Mouse (Mus musculus) frontal cortex, postnatal 25 days (tissue): ENCODE results near the gene Endod1.
A peak's percentile ranks its signal among the peaks of the same experiment; 100 is the strongest.
"Not testable (repeated sequence)": the region's sequence is repeated elsewhere in the genome, so short reads cannot be mapped to it uniquely, and the experiment has no call there.

Experiments
- DNase-seq, 2 experiments: peaks; one replicate each; pipeline ENCODE4 v3.0.0; 2022; ENCODE audit warnings: low spot score in 2 of 2

Gene Endod1

DNA sequence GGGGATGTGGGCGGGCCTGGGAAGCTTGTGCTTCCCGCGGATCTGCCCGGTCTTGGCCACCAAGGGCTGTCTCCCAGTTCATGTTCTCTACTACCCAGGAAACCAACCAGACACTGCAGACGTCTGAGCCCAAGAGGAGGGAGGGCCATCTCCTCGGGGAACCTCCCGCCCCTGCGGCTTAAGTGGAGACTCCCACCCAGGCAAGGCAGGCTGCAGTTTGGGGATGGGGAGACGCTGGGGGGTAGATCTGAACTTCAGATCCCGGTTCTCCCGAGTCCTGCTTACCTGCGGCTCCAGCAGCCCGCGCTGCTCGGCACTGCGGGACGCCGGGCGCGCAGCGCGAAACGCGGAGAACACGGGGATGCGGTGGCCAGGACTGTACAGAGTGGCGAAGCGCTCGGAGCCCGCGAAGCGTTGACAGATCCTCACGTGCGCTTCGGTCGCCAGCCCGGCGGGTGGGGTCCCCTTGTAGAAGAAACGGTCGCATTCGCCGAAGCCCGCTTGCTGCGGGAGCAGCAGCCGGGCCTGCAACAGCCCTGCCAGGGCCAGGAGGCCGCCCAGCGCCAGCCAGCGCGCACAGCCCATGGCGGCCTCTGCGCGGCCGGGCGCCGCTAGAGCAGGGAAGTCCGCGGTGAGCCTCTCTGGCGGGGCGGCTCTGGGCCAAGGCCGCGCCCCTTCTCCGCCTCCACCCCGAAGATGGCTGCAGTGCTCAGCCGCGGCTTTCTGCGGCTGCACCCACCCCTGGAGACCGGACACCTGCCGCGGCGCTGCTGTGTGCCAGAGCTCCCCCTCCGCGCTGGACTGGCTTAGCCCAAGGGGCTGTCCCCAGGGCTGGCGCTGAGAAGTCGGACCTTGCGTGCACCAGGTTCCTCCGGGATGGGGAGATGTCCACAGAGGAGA lies 671 bp downstream of the Endod1 start:
- DNase-seq = peak; percentile 63 to 76

GRCm38 (mm10) chr9:14379769-14380385 lies 1.4 kb downstream of the Endod1 start:
- no peak for DNase-seq

GRCm38 (mm10) chr9:14378151-14378550 lies 3.2 kb downstream of the Endod1 start:
- DNase-seq = no peak

- no peak for DNase-seq
Measured at GRCm38 (mm10) chr9:14376149-14376548, 5.2 kb downstream of the Endod1 start.

DNA sequence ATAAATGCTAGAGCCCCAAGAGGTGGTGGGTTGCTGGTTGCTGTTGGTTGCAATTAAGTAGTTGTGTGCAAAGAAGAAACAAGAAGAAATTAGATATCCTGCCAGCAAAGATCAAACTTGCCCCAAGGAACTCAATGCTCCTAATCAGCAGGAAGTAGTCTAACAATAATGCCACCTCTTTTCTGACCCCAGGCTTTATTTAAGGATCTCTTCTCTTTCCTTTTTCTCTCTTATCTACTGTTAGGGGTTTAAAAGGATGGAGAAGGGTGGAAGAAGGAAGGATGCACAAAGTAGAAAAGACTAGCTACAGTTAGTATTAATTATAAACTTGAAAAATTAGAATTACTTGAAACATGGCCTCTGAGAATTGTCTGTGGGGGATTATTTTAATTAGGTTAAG lies 8.9 kb downstream of the Endod1 start:
- DNase-seq = no peak

GRCm38 (mm10) chr9:14369271-14369670 lies 12.0 kb downstream of the Endod1 start:
- DNase-seq = no peak

- no peak for DNase-seq
Measured at GRCm38 (mm10) chr9:14367850-14368249, 13.5 kb downstream of the Endod1 start.

- no peak for DNase-seq
Measured at GRCm38 (mm10) chr9:14365481-14366125, 15.7 kb downstream of the Endod1 start.

- no peak for DNase-seq
Measured at GRCm38 (mm10) chr9:14364719-14365118, 16.6 kb downstream of the Endod1 start.

DNA sequence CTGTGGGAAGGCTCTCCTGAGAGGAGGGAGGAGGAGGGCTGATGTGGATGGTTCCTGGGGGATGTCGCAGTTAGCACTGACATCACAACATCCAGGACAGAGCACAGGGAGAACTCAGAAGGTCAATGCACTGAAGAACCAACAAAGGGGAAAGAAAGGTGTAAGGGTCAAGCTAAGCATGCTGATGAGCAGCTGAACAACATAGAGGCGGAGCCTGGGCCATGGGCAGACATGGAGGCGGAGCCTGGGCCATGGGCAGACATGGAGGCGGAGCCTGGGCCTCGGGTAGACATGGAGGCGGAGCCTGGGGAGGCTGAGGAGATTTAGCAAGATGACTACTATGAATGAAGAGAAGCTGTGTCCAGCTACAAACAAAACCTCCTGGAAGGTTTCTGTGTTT lies 17.8 kb downstream of the Endod1 start:
- no peak for DNase-seq

- DNase-seq = no peak
Measured at GRCm38 (mm10) chr9:14362068-14362768, 19.1 kb downstream of the Endod1 start.

DNA sequence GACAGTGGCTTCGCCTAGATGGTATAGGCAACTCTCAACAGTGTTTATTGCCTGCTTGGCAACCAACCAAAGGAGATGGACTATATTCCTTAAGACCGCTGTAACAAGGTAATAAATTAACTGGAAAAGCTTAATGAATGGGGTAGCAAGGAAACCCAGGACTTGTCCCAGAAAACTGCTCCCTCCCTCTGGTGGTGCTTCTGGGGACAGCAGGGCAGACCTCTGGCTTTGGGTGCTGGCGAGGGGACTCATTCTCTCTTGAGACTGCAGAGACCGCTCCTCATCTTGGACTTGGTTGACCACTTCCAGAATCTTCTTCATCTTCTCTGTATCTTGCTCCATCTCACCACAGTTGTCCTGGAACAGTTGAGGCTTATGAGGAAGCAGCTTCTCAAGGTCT lies 24.3 kb downstream of the Endod1 start:
- DNase-seq = no peak

DNA sequence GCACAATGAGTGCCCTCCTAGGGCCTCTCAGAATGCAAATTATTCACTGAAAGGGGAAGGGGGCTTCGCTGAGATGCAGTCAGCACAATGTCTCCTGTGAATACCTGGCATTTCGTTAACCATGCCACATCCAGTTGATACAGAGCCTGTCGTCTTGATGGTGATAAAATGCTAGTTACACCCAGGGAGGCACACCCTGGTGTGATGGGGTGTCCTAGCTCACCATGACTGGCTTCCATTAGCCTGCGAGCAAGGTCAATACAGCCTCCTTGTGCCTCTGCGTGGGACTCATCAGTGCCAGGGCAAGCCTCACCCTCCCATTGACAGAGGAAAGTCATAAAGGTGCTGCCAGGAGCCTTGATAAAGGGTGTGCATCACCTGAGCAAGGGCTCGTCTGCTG lies 26.5 kb downstream of the Endod1 start:
- no peak for DNase-seq

- DNase-seq = no peak
Measured at GRCm38 (mm10) chr9:14352337-14352736, 29.0 kb downstream of the Endod1 start.

GRCm38 (mm10) chr9:14350787-14351186 lies 30.5 kb downstream of the Endod1 start:
- DNase-seq = no peak

DNA sequence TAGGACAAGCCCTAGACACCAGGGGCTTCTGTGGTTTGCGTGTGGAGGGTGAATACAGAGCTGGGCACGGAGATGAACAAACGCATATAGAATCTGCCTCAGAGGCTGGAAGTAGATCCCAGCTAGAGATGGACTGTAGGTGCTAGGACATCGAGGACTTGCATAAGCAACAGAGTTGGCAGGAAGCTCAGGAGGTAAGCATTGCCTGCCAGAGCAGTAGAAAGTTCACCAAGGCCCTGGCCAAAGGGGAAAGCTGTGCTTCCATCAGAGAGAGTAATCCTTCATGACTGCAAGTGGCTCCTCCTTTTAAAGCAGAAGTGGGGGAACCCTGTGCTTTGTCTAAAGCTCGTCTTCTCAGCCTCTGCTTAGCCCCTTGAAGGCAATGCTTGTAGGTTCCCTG lies 31.9 kb downstream of the Endod1 start:
- no peak for DNase-seq

DNA sequence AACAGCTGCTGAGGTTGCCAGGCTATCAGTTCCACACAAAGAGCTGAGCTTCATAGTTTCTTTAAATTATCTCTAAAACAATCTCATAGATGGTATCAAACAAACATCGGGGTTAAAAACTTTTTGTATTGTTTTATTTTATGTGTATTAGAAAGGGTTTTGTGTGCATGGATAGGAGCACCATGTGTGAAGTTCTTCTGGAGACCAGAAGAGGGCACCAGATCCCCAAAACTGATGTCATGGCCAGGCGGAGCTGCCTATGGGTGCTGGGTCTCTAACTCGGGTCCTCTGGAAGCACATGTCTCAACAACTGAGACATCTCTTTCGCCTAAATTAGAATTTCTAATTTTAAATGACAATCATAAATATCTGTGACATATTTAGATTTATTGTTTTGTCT lies 32.9 kb downstream of the Endod1 start:
- no peak for DNase-seq

- not testable (repeated sequence) for DNase-seq
Measured at GRCm38 (mm10) chr9:14345866-14346265, 35.4 kb downstream of the Endod1 start.

- peak; percentile 67 to 76 for DNase-seq
Measured at GRCm38 (mm10) chr9:14342041-14342668, 39.2 kb downstream of the Endod1 start.

DNA sequence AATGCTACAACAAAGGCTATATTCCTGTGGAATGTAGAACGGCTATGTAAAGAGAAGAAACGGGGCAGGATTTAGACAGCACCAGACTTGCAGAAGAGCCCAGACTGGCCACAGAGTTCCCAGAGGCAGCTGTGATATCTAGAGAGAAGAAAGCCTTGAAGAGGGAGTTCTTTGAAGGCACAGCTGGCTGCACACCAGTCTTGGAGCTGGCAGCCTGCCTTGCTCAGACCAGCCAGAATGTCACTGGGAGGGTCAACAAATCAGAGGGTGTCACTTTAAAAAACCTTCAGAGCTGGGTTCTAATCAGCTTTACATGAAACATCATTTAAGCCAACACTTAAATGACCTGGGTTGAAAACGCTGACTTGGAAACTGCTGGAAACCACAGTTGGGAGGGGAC lies 42.6 kb downstream of the Endod1 start:
- DNase-seq = no peak

DNA sequence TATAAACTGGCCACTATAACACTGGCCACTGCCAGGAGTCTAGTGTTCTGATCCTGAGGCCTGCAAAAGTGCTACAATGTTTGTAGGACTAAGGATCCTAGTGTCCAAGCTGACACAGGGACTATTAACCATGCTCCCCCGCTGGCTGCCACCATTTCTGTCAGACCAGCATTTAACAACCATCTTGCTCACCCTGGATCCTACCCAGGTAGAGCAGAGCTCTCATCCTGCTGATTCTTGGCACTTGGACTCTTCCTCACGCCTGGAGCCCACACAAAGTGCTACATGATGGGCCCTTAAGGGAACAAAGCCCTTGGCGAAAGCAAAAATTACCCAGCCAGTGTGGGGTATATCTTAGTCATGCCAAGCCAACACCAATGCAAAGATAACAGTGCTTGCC lies 44.4 kb downstream of the Endod1 start:
- DNase-seq = no peak

GRCm38 (mm10) chr9:14335829-14336228 lies 45.5 kb downstream of the Endod1 start:
- DNase-seq = no peak
